Mouse (Mus musculus) thymus, postnatal 36 days (tissue): ENCODE results near the gene Ciz1.
"Not testable (repeated sequence)": the region's sequence is repeated elsewhere in the genome, so short reads cannot be mapped to it uniquely, and the experiment has no call there.

Experiments used
- DNase-seq, 2 experiments: peaks; one replicate each; pipeline ENCODE4 v3.0.0; 2022; ENCODE audit warnings: mixed read lengths in 2 of 2

Ciz1 gene

GRCm38 (mm10) chr2:32348311-32348710 is 3.8 kb upstream of the Ciz1 start:
- DNase-seq: no peak

GRCm38 (mm10) chr2:32349625-32350255 is 2.4 kb upstream of the Ciz1 start:
- DNase-seq: no peak

- no peak for DNase-seq
These were observed 1.6 kb upstream of the Ciz1 start for GRCm38 (mm10) chr2:32350471-32351051.

- no peak for DNase-seq
These were observed 611 bp upstream of the Ciz1 start for GRCm38 (mm10) chr2:32351471-32351961.

- DNase-seq: peak; percentile 84 to 85
These were observed 948 bp downstream of the Ciz1 start, which contains the start of gene Dnm1 for GRCm38 (mm10) chr2:32353007-32353542. Gene Dnm1 (minus strand): TSS chr2:32353338.

- DNase-seq: no peak
These were observed 1.7 kb downstream of the Ciz1 start for GRCm38 (mm10) chr2:32353836-32354235.

- DNase-seq: no peak
These were observed 2.3 kb downstream of the Ciz1 start for GRCm38 (mm10) chr2:32354336-32354895.

- no peak for DNase-seq
These were observed 4.1 kb downstream of the Ciz1 start for GRCm38 (mm10) chr2:32356216-32356615.

GRCm38 (mm10) chr2:32357710-32358109 is 5.6 kb downstream of the Ciz1 start:
- DNase-seq: no peak

- no peak for DNase-seq
These were observed 6.3 kb downstream of the Ciz1 start for GRCm38 (mm10) chr2:32358381-32358780.

- peak; percentile 56 to 67 for DNase-seq
These were observed 8.6 kb downstream of the Ciz1 start for GRCm38 (mm10) chr2:32360741-32361140.

- peak; percentile 57 to 60 for DNase-seq
These were observed 9.3 kb downstream of the Ciz1 start for GRCm38 (mm10) chr2:32361437-32361836.

GRCm38 (mm10) chr2:32362274-32362673 is 10.1 kb downstream of the Ciz1 start:
- DNase-seq: not testable (repeated sequence)

GRCm38 (mm10) chr2:32362817-32363340 is 10.8 kb downstream of the Ciz1 start:
- peak; percentile 85 to 86 for DNase-seq

GRCm38 (mm10) chr2:32363376-32364106 is 11.4 kb downstream of the Ciz1 start:
- DNase-seq: peak in 1 of 2 experiments; percentile 37

- no peak for DNase-seq
These were observed 12.0 kb downstream of the Ciz1 start for GRCm38 (mm10) chr2:32364121-32364520.

GRCm38 (mm10) chr2:32367315-32367714 is 15.2 kb downstream of the Ciz1 start:
- no peak for DNase-seq

- DNase-seq: no peak
These were observed 22.1 kb downstream of the Ciz1 start for GRCm38 (mm10) chr2:32374191-32374590.

GRCm38 (mm10) chr2:32375317-32375940 is 23.3 kb downstream of the Ciz1 start:
- no peak for DNase-seq

GRCm38 (mm10) chr2:32376963-32377362 is 24.8 kb downstream of the Ciz1 start:
- DNase-seq: no peak

GRCm38 (mm10) chr2:32380001-32380500 is 27.9 kb downstream of the Ciz1 start:
- no peak for DNase-seq

GRCm38 (mm10) chr2:32381141-32381774 is 29.1 kb downstream of the Ciz1 start:
- DNase-seq: peak; percentile 52 to 77
